Mouse (Mus musculus) embryonic facial prominence, embryonic 11.5 days (tissue): Measurements from ENCODE around the gene Etv2. TPM values are rescaled to one million over a fixed set of nuclear protein-coding genes. Genes with fewer than 3 reads are reported as not detected.
A peak's percentile ranks its signal among the peaks of the same experiment; 100 is the strongest.

ENCODE experiments used
- ATAC-seq: fragments of 200-750 bp; cut with Nextera tagmentation; replicated peaks from 2 replicates; pipeline ENCODE4 v1.8.0; 2017; ENCODE audit warnings: low read depth; ENCODE audit not compliant: insufficient number of reproducible peaks, low FRiP score, low TSS enrichment
- DNase-seq: peaks from one replicate; pipeline ENCODE4 v3.0.0-alpha.2; 2015; ENCODE audit warnings: low spot score
- H3K27ac ChIP-seq: fragments of 300-500 bp; sonication (generic); replicated peaks from 2 replicates; pipeline ENCODE4 v1.5.1; 2014; ENCODE audit warnings: mild to moderate bottlenecking, low read depth, low read length, control low read depth
- H3K27me3 ChIP-seq: fragments of 300-500 bp; sonication (generic); 2 replicates; pipeline ENCODE4 v1.6.1; 2014; ENCODE audit warnings: mild to moderate bottlenecking, low read length, moderate library complexity, mixed read lengths; ENCODE audit not compliant: control insufficient read depth, insufficient read depth
- H3K36me3 ChIP-seq: fragments of 300-500 bp; sonication (generic); replicated peaks from 2 replicates; pipeline ENCODE4 v1.6.1; 2014; ENCODE audit warnings: low read depth, mild to moderate bottlenecking, low read length, moderate library complexity, mixed read lengths; ENCODE audit not compliant: control insufficient read depth, insufficient read depth
- H3K4me1 ChIP-seq: fragments of 300-500 bp; sonication (generic); 2 replicates; pipeline ENCODE4 v1.6.1; 2014; ENCODE audit warnings: low read length, mixed read lengths; ENCODE audit not compliant: control insufficient read depth, insufficient read depth
- H3K4me2 ChIP-seq: fragments of 300-500 bp; sonication (generic); 2 replicates; pipeline ENCODE4 v1.6.1; 2014; ENCODE audit warnings: low read depth, mild to moderate bottlenecking, control low read depth, low read length, moderate library complexity
- H3K4me3 ChIP-seq: fragments of 300-500 bp; sonication (generic); 2 replicates; pipeline ENCODE4 v1.5.1; 2014; ENCODE audit warnings: low read depth, low read length, control low read depth
- H3K9ac ChIP-seq: fragments of 300-500 bp; sonication (generic); replicated peaks from 2 replicates; pipeline ENCODE4 v1.6.1; 2014; ENCODE audit warnings: mild to moderate bottlenecking, control low read depth, low read length
- H3K9me3 ChIP-seq: fragments of 300-500 bp; sonication (generic); replicated peaks from 2 replicates; pipeline ENCODE4 v1.6.1; 2016; ENCODE audit warnings: mild to moderate bottlenecking, low read length, inconsistent platforms, mixed read lengths; ENCODE audit not compliant: control insufficient read depth
- WGBS: fragments of 180-500 bp; shearing (Covaris S2); extraction: QIAGEN DNeasy Blood & Tissue Kit; methylation state at CpG from one replicate; pipeline ENCODE4 v1.1.7; 2014; 5-methylcytosine and 5-hydroxymethylcytosine counted together
- polyA plus RNA-seq: library from polyadenylated mRNA; unstranded; fragments of >200 nt; fragmentation: Nextera tagmentation; extraction: Ambion mirVana; gene quantifications from 2 replicates; pipeline ENCODE4 v1.2.1, GENCODE M21; 2014

The Etv2 gene
- polyA plus RNA-seq = 0.20 TPM in 1 of 2 replicates, not detected in the other

GRCm38 (mm10) chr7:30635752-30636151, at the start of gene Etv2:
Gene Etv2, minus strand, starts transcription at chr7:30635852.
- no peak within 1 kb of the TSS for H3K27ac ChIP-seq
- ATAC-seq = no peak
- DNase-seq = no peak
- H3K4me2 ChIP-seq = peak within 1 kb of the TSS; percentile 27
- no peaks in the 10 kb centered on the region for H3K9me3 ChIP-seq
- H3K4me1 ChIP-seq = peaks cover 4% of the 10 kb centered on the region
- H3K9ac ChIP-seq = peak within 1 kb of the TSS; percentile 27
- 2% methylated on average over 5 of the region's 5 CpGs for WGBS
- peaks cover 41% of the 10 kb centered on the region for H3K27me3 ChIP-seq
- peak within 1 kb of the TSS; percentile 16 for H3K4me3 ChIP-seq
- no peaks in the 10 kb centered on the region for H3K36me3 ChIP-seq

GRCm38 (mm10) chr7:30683425-30683824, 47.8 kb upstream of the Etv2 start:
- H3K27me3 ChIP-seq = peaks cover 7% of the 10 kb centered on the region
- H3K27ac ChIP-seq = no peak overlapping the region
- no peak overlapping the region for H3K9ac ChIP-seq
- H3K4me3 ChIP-seq = no peak overlapping the region
- WGBS = 80% methylated on average over 2 of the region's 2 CpGs
- H3K9me3 ChIP-seq = no peaks in the 10 kb centered on the region
- no peaks in the 10 kb centered on the region for H3K4me1 ChIP-seq
- H3K4me2 ChIP-seq = no peak overlapping the region
- DNase-seq (no peak), ATAC-seq (no peak)
- H3K36me3 ChIP-seq = no peaks in the 10 kb centered on the region

- H3K27ac ChIP-seq = no peak overlapping the region
- no peaks in the 10 kb centered on the region for H3K27me3 ChIP-seq
- H3K4me2 ChIP-seq = no peak overlapping the region
- no peak overlapping the region for H3K9ac ChIP-seq
- H3K4me3 ChIP-seq = no peak overlapping the region
- no peaks in the 10 kb centered on the region for H3K9me3 ChIP-seq
- no peaks in the 10 kb centered on the region for H3K36me3 ChIP-seq
- ATAC-seq (no peak), DNase-seq (no peak)
- H3K4me1 ChIP-seq = no peaks in the 10 kb centered on the region
- 68% methylated on average over 5 of the region's 5 CpGs for WGBS
Observed at GRCm38 (mm10) chr7:30681897-30682296, 46.2 kb upstream of the Etv2 start.

- Histone ChIP-seq H3K9me3 (no peaks in the 10 kb centered on the region), H3K36me3 (no peaks in the 10 kb centered on the region), H3K4me2 (no peak overlapping the region), H3K27me3 (no peaks in the 10 kb centered on the region), H3K4me3 (no peak overlapping the region), H3K9ac (no peak overlapping the region), H3K27ac (no peak overlapping the region), H3K4me1 (no peaks in the 10 kb centered on the region)
- WGBS = 66% methylated on average over 5 of the region's 5 CpGs
- ATAC-seq = no peak
- no peak for DNase-seq
Observed at GRCm38 (mm10) chr7:30678263-30678975, 42.8 kb upstream of the Etv2 start.

GRCm38 (mm10) chr7:30671480-30671879, 35.8 kb upstream of the Etv2 start, which contains the start of gene Pmis2:
Gene Pmis2, minus strand, starts transcription at chr7:30671605.
- DNase-seq (no peak), ATAC-seq (no peak)
- Histone ChIP-seq H3K9ac (no peak within 1 kb of the TSS), H3K4me2 (no peak within 1 kb of the TSS), H3K36me3 (no peaks in the 10 kb centered on the region), H3K27ac (no peak within 1 kb of the TSS), H3K4me3 (no peak within 1 kb of the TSS), H3K27me3 (no peaks in the 10 kb centered on the region), H3K9me3 (no peaks in the 10 kb centered on the region), H3K4me1 (no peaks in the 10 kb centered on the region)
- WGBS = 65% methylated on average over 9 of the region's 9 CpGs

- no peaks in the 10 kb centered on the region for H3K9me3 ChIP-seq
- H3K4me1 ChIP-seq = no peaks in the 10 kb centered on the region
- DNase-seq (peak; percentile 28), ATAC-seq (no peak)
- H3K27ac ChIP-seq = no peak overlapping the region
- H3K36me3 ChIP-seq = no peaks in the 10 kb centered on the region
- H3K9ac ChIP-seq = no peak overlapping the region
- H3K27me3 ChIP-seq = no peaks in the 10 kb centered on the region
- no peak overlapping the region for H3K4me3 ChIP-seq
- WGBS = 44% methylated on average over 3 of the region's 3 CpGs
- H3K4me2 ChIP-seq = no peak overlapping the region
Observed at GRCm38 (mm10) chr7:30669229-30669628, 33.6 kb upstream of the Etv2 start.

GRCm38 (mm10) chr7:30665321-30665720, 29.7 kb upstream of the Etv2 start:
- ATAC-seq = no peak
- peak overlapping the region; percentile 76 for H3K4me2 ChIP-seq
- H3K9me3 ChIP-seq = no peaks in the 10 kb centered on the region
- H3K4me1 ChIP-seq = no peaks in the 10 kb centered on the region
- no peak overlapping the region for H3K27ac ChIP-seq
- WGBS = 6% methylated on average over 11 of the region's 11 CpGs
- H3K4me3 ChIP-seq = peak overlapping the region; percentile 64
- peak; percentile 8 for DNase-seq
- peak overlapping the region; percentile 73 for H3K9ac ChIP-seq
- H3K27me3 ChIP-seq = no peaks in the 10 kb centered on the region
- H3K36me3 ChIP-seq = peaks cover 5% of the 10 kb centered on the region

GRCm38 (mm10) chr7:30664529-30665200, 29.0 kb upstream of the Etv2 start, which contains the start of gene Haus5:
Gene Haus5, minus strand, starts transcription at chr7:30664994.
- Histone ChIP-seq H3K27me3 (no peaks in the 10 kb centered on the region), H3K9ac (peak within 1 kb of the TSS; percentile 73), H3K4me2 (peak within 1 kb of the TSS; percentile 76), H3K9me3 (no peaks in the 10 kb centered on the region), H3K4me1 (no peaks in the 10 kb centered on the region), H3K36me3 (peaks cover 5% of the 10 kb centered on the region), H3K27ac (no peak within 1 kb of the TSS), H3K4me3 (peak within 1 kb of the TSS; percentile 64)
- WGBS = under 1% methylated on average over 34 of the region's 34 CpGs
- peak; percentile 95 for DNase-seq
- ATAC-seq = peak; percentile 87
